Mouse (Mus musculus) spleen, adult 2 months (tissue): Measurements from ENCODE around the gene 4930579F01Rik.

Experiments
- CTCF ChIP-seq: fragments of 200-500 bp; IDR thresholded peaks from 2 replicates; pipeline ENCODE4 v1.5.1; 2011; ENCODE audit warnings: mild to moderate bottlenecking, inconsistent platforms; ENCODE audit not compliant: insufficient read depth, insufficient read length, insufficient replicate concordance; ENCODE audit errors: extremely low read depth
- POLR2A ChIP-seq: fragments of 200-500 bp; IDR thresholded peaks from 2 replicates; pipeline ENCODE4 v1.6.1; 2011; ENCODE audit warnings: low read depth, low read length, inconsistent platforms

DNA sequence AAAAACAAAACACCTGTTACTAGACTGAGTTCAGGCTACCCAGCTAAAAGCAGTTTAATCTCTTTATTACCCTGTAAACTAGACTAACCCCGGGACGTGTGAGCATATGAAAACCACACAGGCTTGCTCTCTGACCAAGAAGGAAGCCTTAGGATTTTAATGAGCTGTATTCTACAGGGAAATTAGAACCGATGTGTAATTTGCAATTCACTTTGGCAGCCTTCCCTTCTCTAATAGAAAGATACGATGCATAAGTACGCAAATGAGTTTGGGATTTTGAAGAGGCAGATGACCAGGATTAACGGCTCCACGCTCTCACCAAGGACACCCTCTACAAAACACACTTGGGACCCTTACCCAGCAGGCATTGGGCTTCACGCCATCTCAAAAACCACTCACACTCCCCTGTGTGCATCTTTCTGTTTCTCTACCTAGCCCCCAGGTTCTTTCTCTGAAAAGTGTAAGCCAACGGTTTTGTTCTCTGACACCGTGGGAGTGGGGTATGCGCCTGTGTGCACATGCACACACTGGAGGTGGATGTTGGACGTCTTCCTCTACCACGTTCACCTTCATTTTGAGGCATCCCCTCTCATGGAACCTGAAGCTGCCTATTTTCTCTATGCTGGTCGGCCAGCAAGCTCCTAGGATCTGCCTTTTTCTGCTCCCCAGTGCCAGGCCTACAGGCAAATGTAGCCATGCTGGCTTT is 48.5 kb upstream of the 4930579F01Rik start:
- no peak for TF ChIP-seq POLR2A
- no peak for TF ChIP-seq CTCF
